Mouse (Mus musculus): ENCODE data around the gene Gm3676. TPM values are rescaled to one million over a fixed set of nuclear protein-coding genes. Genes with fewer than 3 reads are reported as not detected.
"Not testable (repeated sequence)": the region's sequence is repeated elsewhere in the genome, so short reads cannot be mapped to it uniquely, and the experiment has no call there.

Gm3676 gene
- polyA plus RNA-seq (2012; rRNA removed): not detected in 2 replicates

DNA sequence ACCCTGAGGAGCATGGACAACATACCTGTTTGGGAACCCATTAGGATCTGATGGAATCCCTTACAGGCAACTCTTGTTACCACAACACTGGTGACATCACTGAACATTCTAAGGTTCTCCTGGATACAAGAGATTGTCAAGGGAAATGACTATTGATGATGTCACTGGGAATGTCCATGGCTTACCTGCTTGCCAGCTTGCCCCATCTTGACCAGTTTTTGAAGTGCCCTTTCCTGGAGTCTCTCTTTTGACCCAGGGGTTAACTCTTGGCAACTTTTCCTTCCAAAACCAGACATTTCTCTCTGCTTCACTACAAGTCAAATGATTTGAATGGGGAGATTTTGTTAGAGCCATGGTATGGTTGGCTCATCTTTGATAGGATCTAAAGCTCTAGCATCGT is at the start of gene Gm3676:
Gene Gm3676 (minus strand): TSS at position 101 of the 400 bp plus-strand sequence.
- H3K4me1 ChIP-seq (ENCODE audit: control insufficient read depth, insufficient read depth, insufficient read length); H3K4me3 ChIP-seq (ENCODE audit: extremely low read depth, insufficient read depth, insufficient read length); DNase-seq (ENCODE audit: low read depth in 1 of 2, low spot score in 2 of 2); H3K36me3 ChIP-seq (ENCODE audit: control insufficient read depth, insufficient read depth, low read length); H3K27me3 ChIP-seq (ENCODE audit: control insufficient read depth, insufficient read depth, low read length); H3K27ac ChIP-seq (ENCODE audit: insufficient read depth, low read length): not testable (repeated sequence)
- no CpG with 5 or more reads among the region's 1 CpGs for WGBS

DNA sequence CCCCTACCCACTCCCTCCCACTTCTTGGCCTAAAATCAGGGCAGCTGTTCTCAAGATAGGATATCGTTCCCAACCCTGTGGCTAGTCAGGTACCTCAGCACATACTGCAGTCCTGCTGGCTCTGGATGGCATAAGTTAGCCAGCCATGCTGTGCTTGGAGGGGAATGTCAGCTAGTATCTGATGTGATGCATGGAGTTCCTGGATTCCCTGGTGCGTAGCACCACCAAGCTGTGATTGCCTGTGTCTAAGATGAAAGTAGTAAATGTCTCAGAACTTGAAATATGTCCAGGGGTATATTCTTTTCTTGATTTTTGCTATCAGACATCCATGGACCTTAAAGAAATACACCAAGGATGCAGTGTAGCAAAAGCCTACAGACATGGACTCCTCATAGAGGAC is 1.9 kb upstream of the Gm3676 start:
- not testable (repeated sequence) for H3K4me1 ChIP-seq (ENCODE audit: control insufficient read depth, insufficient read depth, insufficient read length)
- 78% methylated on average over 2 of the region's 2 CpGs for WGBS

DNA sequence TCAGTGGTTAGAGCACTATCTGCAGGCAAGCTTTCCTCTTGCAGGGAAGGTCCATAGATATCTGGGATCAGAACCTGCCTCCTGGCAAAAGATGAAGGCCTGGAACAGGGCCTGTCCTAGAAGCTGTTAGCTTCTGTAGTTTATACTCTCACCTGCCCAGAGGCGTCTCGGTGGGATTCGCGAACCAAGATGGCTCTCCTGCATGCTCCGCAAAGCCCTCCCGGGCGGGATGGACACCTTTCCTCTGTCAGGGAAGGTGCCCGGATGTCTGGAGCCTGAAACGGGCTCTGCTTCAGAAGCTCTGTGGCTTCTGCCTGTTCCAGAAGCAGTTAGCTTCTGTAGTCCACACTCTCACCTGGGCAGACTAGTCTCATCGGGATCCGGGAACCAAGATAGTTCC is 16.1 kb downstream of the Gm3676 start:
- peak in 1 of 2 experiments; percentile 7 for DNase-seq (ENCODE audit: low read depth in 1 of 2, low spot score in 2 of 2)
- not testable (repeated sequence) for H3K27me3 ChIP-seq (ENCODE audit: control insufficient read depth, insufficient read depth, low read length); H3K4me3 ChIP-seq (ENCODE audit: extremely low read depth, insufficient read depth, insufficient read length); H3K27ac ChIP-seq (ENCODE audit: insufficient read depth, low read length); H3K4me1 ChIP-seq (ENCODE audit: control insufficient read depth, insufficient read depth, insufficient read length); H3K36me3 ChIP-seq (ENCODE audit: control insufficient read depth, insufficient read depth, low read length)
- 96% methylated on average over 9 of the region's 11 CpGs for WGBS

More for the DNA sequence above, 1.9 kb upstream of the Gm3676 start:
- DNase-seq (ENCODE audit: low read depth in 1 of 2, low spot score in 2 of 2); H3K27me3 ChIP-seq (ENCODE audit: control insufficient read depth, insufficient read depth, low read length); H3K4me3 ChIP-seq (ENCODE audit: extremely low read depth, insufficient read depth, insufficient read length); H3K36me3 ChIP-seq (ENCODE audit: control insufficient read depth, insufficient read depth, low read length); H3K27ac ChIP-seq (ENCODE audit: insufficient read depth, low read length): not testable (repeated sequence)

DNA sequence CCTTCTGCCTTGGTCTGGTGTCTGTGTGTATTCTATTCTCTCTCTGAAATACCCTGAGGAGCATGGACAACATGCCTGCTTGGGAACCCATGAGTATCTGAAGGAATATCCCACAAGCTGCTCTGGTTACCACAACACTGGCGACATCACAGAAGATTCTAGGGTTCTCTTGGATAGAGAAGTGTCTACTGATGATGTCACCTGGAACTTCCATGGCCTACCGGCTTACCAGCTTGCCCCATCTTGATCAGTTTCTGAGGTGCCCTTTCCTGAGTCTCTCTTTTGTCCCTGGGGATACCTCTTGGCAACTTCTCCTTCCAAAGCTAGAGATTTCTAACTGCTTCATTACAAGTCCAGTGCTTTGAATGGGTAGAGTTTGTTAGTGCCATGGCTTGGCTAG is 21.8 kb downstream of the Gm3676 start, which contains the start of gene Gm3072:
Gene Gm3072 (minus strand): TSS at position 101 of the 400 bp plus-strand sequence.
- not testable (repeated sequence) for H3K36me3 ChIP-seq (ENCODE audit: control insufficient read depth, insufficient read depth, low read length); H3K27me3 ChIP-seq (ENCODE audit: control insufficient read depth, insufficient read depth, low read length); H3K4me3 ChIP-seq (ENCODE audit: extremely low read depth, insufficient read depth, insufficient read length); DNase-seq (ENCODE audit: low read depth in 1 of 2, low spot score in 2 of 2); H3K27ac ChIP-seq (ENCODE audit: insufficient read depth, low read length); H3K4me1 ChIP-seq (ENCODE audit: control insufficient read depth, insufficient read depth, insufficient read length)
- 81% methylated on average over 1 of the region's 2 CpGs for WGBS

GRCm38 (mm10) chr14:41622535-41622934 is 23.8 kb downstream of the Gm3676 start:
- H3K27me3 ChIP-seq (ENCODE audit: control insufficient read depth, insufficient read depth, low read length); DNase-seq (ENCODE audit: low read depth in 1 of 2, low spot score in 2 of 2); H3K4me1 ChIP-seq (ENCODE audit: control insufficient read depth, insufficient read depth, insufficient read length); H3K36me3 ChIP-seq (ENCODE audit: control insufficient read depth, insufficient read depth, low read length); H3K27ac ChIP-seq (ENCODE audit: insufficient read depth, low read length); H3K4me3 ChIP-seq (ENCODE audit: extremely low read depth, insufficient read depth, insufficient read length): not testable (repeated sequence)
- WGBS: 86% methylated on average over 5 of the region's 5 CpGs

DNA sequence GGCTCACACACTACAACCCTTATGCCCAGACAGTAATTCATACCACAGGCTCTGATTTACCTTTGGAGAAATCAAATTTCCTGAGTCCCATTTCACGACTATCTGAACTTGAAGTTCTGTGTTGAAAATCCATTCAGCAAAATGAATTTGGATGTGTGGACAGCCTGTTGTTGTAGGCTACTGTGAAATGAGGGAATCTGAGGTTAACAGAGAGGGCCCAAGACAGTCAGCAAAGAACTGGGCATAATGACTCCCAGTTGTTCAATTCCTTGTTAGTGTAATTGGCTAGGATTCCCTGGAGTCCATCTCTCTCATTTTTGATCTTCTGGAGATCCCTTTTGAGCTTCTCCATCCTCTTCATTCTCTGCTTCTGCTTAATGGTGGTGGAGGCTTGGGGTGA is 35.6 kb downstream of the Gm3676 start:
- DNase-seq (ENCODE audit: low read depth in 1 of 2, low spot score in 2 of 2); H3K4me1 ChIP-seq (ENCODE audit: control insufficient read depth, insufficient read depth, insufficient read length); H3K27ac ChIP-seq (ENCODE audit: insufficient read depth, low read length); H3K27me3 ChIP-seq (ENCODE audit: control insufficient read depth, insufficient read depth, low read length); H3K36me3 ChIP-seq (ENCODE audit: control insufficient read depth, insufficient read depth, low read length); H3K4me3 ChIP-seq (ENCODE audit: extremely low read depth, insufficient read depth, insufficient read length): not testable (repeated sequence)
- 92% methylated on average over 1 of the region's 1 CpGs for WGBS

- 93% methylated on average over 15 of the region's 15 CpGs for WGBS
Observed at GRCm38 (mm10) chr14:41600935-41601334, 45.4 kb downstream of the Gm3676 start.

More at GRCm38 (mm10) chr14:41600935-41601334, 45.4 kb downstream of the Gm3676 start:
- not testable (repeated sequence) for H3K4me1 ChIP-seq (ENCODE audit: control insufficient read depth, insufficient read depth, insufficient read length); H3K27ac ChIP-seq (ENCODE audit: insufficient read depth, low read length); H3K4me3 ChIP-seq (ENCODE audit: extremely low read depth, insufficient read depth, insufficient read length); H3K36me3 ChIP-seq (ENCODE audit: control insufficient read depth, insufficient read depth, low read length); DNase-seq (ENCODE audit: low read depth in 1 of 2, low spot score in 2 of 2); H3K27me3 ChIP-seq (ENCODE audit: control insufficient read depth, insufficient read depth, low read length)

Other genes starting within 250 kb of the Gm3676 start
- gene Gm6482, start 238.2 kb downstream of the Gm3676 start, polyA plus RNA-seq (2012; rRNA removed): not detected in 2 replicates
- gene Gm7954, start 193.0 kb downstream of the Gm3676 start, polyA plus RNA-seq (2012; rRNA removed): not detected in 2 replicates
- gene Gm3486, start 157.0 kb downstream of the Gm3676 start, polyA plus RNA-seq (2012; rRNA removed): not detected in 2 replicates
- gene Gm7970, start 90.9 kb downstream of the Gm3676 start, polyA plus RNA-seq (2012; rRNA removed): not detected in 2 replicates
- not detected in 2 replicates for gene 1700049E17Rik2, start 73.3 kb downstream of the Gm3676 start, polyA plus RNA-seq (2012; rRNA removed)
- not detected in 2 replicates for gene Gm3072, start 21.9 kb downstream of the Gm3676 start, polyA plus RNA-seq (2012; rRNA removed)
- not detected in 2 replicates for gene Gm8068, start 55.4 kb upstream of the Gm3676 start, polyA plus RNA-seq (2012; rRNA removed)
- gene Gm7929, start 104.1 kb upstream of the Gm3676 start, polyA plus RNA-seq (2012; rRNA removed): not detected in 2 replicates
- gene Gm47189, start 126.0 kb upstream of the Gm3676 start, polyA plus RNA-seq (2012; rRNA removed): not detected in 2 replicates

Data from spleen, adult 2 months (tissue).